Mouse (Mus musculus) small intestine, adult 2 months (tissue): ENCODE measurements at regions not wholly inside any gene's neighbourhood (a gene's known extent, or its start where the extent isn't known, plus 50 kb on each side); places are given as distances from the start of the nearest gene placed in this dataset.

Source experiments
- CTCF ChIP-seq: fragments of 200-500 bp; IDR thresholded peaks from 2 replicates; pipeline ENCODE4 v1.5.1; 2012; ENCODE audit warnings: low read depth, mild to moderate bottlenecking, control low read depth, inconsistent platforms, low read length, moderate library complexity, mixed read lengths; ENCODE audit not compliant: insufficient replicate concordance, insufficient read length; ENCODE audit errors: extremely low read depth
- POLR2A ChIP-seq: fragments of 200-500 bp; IDR thresholded peaks from 2 replicates; pipeline ENCODE4 v1.6.1; 2012; ENCODE audit warnings: low read depth, mild to moderate bottlenecking, control low read depth, inconsistent platforms, low read length, moderate library complexity

- TF ChIP-seq POLR2A: no peak
- TF ChIP-seq CTCF: peak; percentile 32; the same call in 1 of the 2 replicates
Observed at GRCm38 (mm10) chr12:85531638-85532037, 57.9 kb downstream of the Fos start.
